Mouse (Mus musculus) intestine, postnatal 0 days (tissue): ENCODE measurements around the gene Tmem131. TPM values are rescaled to one million over a fixed set of nuclear protein-coding genes. Genes with fewer than 3 reads are reported as not detected.

Source experiments
- ATAC-seq: fragments of 200-750 bp; cut with Nextera tagmentation; 2 replicates; pipeline ENCODE4 v1.8.0; 2017; ENCODE audit warnings: mild to moderate bottlenecking, moderate TSS enrichment, moderate library complexity
- H3K27ac ChIP-seq: fragments of 300-500 bp; sonication (generic); 2 replicates; pipeline ENCODE4 v1.5.1; 2014; ENCODE audit warnings: mild to moderate bottlenecking, low read depth, low read length, moderate library complexity
- H3K27me3 ChIP-seq: fragments of 300-500 bp; sonication (generic); replicated peaks from 2 replicates; pipeline ENCODE4 v1.6.1; 2014; ENCODE audit warnings: low read length, mixed read lengths; ENCODE audit not compliant: control insufficient read depth, insufficient read depth
- H3K36me3 ChIP-seq: fragments of 300-500 bp; sonication (generic); 2 replicates; pipeline ENCODE4 v1.6.1; 2014; ENCODE audit warnings: mild to moderate bottlenecking, moderate library complexity; ENCODE audit not compliant: control insufficient read depth, insufficient read depth
- H3K4me1 ChIP-seq: fragments of 300-500 bp; sonication (generic); replicated peaks from 2 replicates; pipeline ENCODE4 v1.6.1; 2014; ENCODE audit warnings: antibody characterized with exemption, low read length, mixed read lengths; ENCODE audit not compliant: control insufficient read depth, insufficient read depth
- H3K4me2 ChIP-seq: fragments of 300-500 bp; sonication (generic); replicated peaks from 2 replicates; pipeline ENCODE4 v1.6.1; 2014; ENCODE audit warnings: low read depth, mild to moderate bottlenecking, moderate library complexity
- H3K4me3 ChIP-seq: fragments of 300-500 bp; sonication (generic); 2 replicates; pipeline ENCODE4 v1.5.1; 2014; ENCODE audit warnings: low read depth, low read length
- H3K9ac ChIP-seq: fragments of 300-500 bp; sonication (generic); 2 replicates; pipeline ENCODE4 v1.6.1; 2014; ENCODE audit warnings: mild to moderate bottlenecking, low read depth, low read length
- H3K9me3 ChIP-seq: fragments of 300-500 bp; sonication (generic); 2 replicates; pipeline ENCODE4 v1.6.1; 2016; ENCODE audit warnings: mixed run types; ENCODE audit not compliant: control insufficient read depth
- CTCF ChIP-seq: sonication (generic); IDR thresholded peaks from 2 replicates; pipeline ENCODE4 v1.5.1; 2016; ENCODE audit warnings: low read depth, mild to moderate bottlenecking, control low read depth, antibody characterized with exemption, moderate library complexity
- WGBS: fragments of 180-500 bp; shearing (Covaris S2); extraction: QIAGEN DNeasy Blood & Tissue Kit; methylation state at CpG from one replicate; pipeline ENCODE4 v1.1.7; 2014; 5-methylcytosine and 5-hydroxymethylcytosine counted together
- polyA plus RNA-seq: library from polyadenylated mRNA; unstranded; fragments of >200 nt; fragmentation: Nextera tagmentation; extraction: Ambion mirVana; gene quantifications from 2 replicates; pipeline ENCODE4 v1.2.1, GENCODE M21; 2015

Tmem131 gene
- polyA plus RNA-seq: 10.6 TPM in 2 replicates

- Histone ChIP-seq H3K9ac (no peak within 1 kb of the TSS), H3K27me3 (no peaks in the 10 kb centered on the region), H3K4me3 (no peak within 1 kb of the TSS), H3K4me1 (no peaks in the 10 kb centered on the region), H3K9me3 (no peaks in the 10 kb centered on the region), H3K36me3 (no peaks in the 10 kb centered on the region; the same call in 1 of the 2 replicates), H3K4me2 (no peak within 1 kb of the TSS), H3K27ac (no peak within 1 kb of the TSS)
- no peak for TF ChIP-seq CTCF
- no peak for ATAC-seq
- 61% methylated on average over 5 of the region's 5 CpGs for whole genome bisulfite sequencing
These were observed at the start of gene Tmem131 for GRCm38 (mm10) chr1:36943653-36944052. Gene Tmem131, minus strand, starts transcription at chr1:36943666.

- no peak overlapping the region for H3K9ac ChIP-seq
- no peak for ATAC-seq
- no peaks in the 10 kb centered on the region for H3K9me3 ChIP-seq
- WGBS: 66% methylated on average over 6 of the region's 6 CpGs
- H3K4me2 ChIP-seq: no peak overlapping the region
- no peak overlapping the region for H3K4me3 ChIP-seq
- H3K4me1 ChIP-seq: no peaks in the 10 kb centered on the region
- no peaks in the 10 kb centered on the region for H3K27me3 ChIP-seq
- H3K27ac ChIP-seq: no peak overlapping the region
- no peaks in the 10 kb centered on the region for H3K36me3 ChIP-seq
- no peak for TF ChIP-seq CTCF
These were observed 45.1 kb upstream of the Tmem131 start for GRCm38 (mm10) chr1:36988561-36988960.

DNA sequence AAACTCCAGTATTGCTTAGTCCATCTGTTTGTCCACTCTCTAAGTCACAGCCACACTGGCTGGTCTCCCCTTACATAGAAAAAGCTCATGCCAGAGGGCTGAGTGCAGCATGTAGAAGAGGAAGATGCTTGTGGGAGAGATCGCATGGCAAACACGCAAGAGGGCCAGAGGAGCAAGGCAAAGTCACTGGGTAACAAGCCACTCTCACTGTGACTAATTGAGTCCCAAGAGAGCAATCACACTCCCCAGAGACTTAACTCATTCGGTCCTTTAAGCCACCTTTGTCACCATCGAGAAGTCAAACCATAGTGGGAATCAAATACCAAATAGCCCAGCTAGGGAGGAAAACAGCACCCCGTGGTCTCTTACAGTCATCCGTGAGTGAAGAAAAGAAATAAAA is 44.7 kb upstream of the Tmem131 start:
- no peak for ATAC-seq
- 83% methylated on average over 6 of the region's 6 CpGs for WGBS
- Histone ChIP-seq H3K4me2 (no peak overlapping the region), H3K27me3 (no peaks in the 10 kb centered on the region), H3K36me3 (no peaks in the 10 kb centered on the region), H3K4me1 (no peaks in the 10 kb centered on the region), H3K4me3 (no peak overlapping the region), H3K9ac (no peak overlapping the region), H3K27ac (no peak overlapping the region), H3K9me3 (no peaks in the 10 kb centered on the region)
- no peak for TF ChIP-seq CTCF

DNA sequence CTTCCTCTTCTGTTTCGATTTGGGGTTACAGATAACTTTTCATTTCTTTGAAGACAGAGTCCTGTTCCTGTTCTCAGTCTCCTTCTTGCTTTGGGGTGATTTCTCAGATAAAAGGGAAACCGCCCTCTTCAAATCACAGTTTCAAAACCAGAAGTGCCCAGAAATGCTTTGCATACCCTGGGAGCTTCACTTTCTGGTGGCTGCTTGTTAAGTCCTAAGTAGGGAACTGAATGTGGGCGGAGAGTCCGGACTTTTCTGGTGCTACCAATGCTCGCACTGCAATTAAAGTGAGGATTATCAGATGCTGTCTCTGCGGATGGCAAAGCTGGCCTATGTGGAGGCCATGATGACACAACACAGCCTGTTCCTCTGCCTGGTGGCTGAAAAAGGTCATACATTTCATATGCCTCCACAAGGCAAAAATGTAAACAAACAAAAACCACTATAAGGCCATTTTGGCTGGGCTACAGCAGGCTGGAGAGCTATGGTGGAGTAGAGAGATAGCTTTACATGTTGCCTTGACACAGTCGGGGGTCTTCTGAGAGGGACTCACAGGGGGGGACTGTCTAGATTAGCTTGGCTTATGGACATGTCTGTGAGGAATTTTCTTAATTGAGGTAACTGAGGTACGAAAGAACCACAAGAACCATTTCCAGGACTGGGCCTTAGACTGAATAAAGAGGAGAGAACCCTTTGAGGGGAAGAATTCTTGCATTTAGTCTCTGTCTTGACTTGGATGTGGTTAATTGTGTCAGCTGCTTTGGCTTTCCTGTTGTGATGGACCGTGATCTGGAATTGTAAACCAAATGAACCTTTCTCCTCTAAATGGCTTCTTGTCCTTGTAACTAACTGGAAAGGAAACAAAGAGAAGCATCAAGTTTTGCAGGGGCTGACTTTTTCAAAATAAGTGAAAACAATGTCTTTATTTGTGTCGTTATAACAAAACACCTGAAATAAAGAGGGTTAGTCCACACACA is 44.0 kb upstream of the Tmem131 start:
- no peak overlapping the region for H3K4me3 ChIP-seq
- no peaks in the 10 kb centered on the region for H3K9me3 ChIP-seq
- H3K9ac ChIP-seq: no peak overlapping the region
- H3K27ac ChIP-seq: no peak overlapping the region
- H3K36me3 ChIP-seq: no peaks in the 10 kb centered on the region
- TF ChIP-seq CTCF: no peak
- 78% methylated on average over 10 of the region's 10 CpGs for WGBS
- ATAC-seq: no peak
- no peak overlapping the region for H3K4me2 ChIP-seq
- no peaks in the 10 kb centered on the region for H3K27me3 ChIP-seq
- no peaks in the 10 kb centered on the region for H3K4me1 ChIP-seq

- Histone ChIP-seq H3K27ac (no peak overlapping the region), H3K4me1 (no peaks in the 10 kb centered on the region), H3K4me2 (no peak overlapping the region), H3K9ac (no peak overlapping the region), H3K36me3 (no peaks in the 10 kb centered on the region), H3K27me3 (no peaks in the 10 kb centered on the region), H3K4me3 (no peak overlapping the region), H3K9me3 (no peaks in the 10 kb centered on the region)
- ATAC-seq: no peak
- TF ChIP-seq CTCF: no peak
- WGBS: 69% methylated on average over 14 of the region's 14 CpGs
These were observed 43.1 kb upstream of the Tmem131 start for GRCm38 (mm10) chr1:36986396-36987160.

DNA sequence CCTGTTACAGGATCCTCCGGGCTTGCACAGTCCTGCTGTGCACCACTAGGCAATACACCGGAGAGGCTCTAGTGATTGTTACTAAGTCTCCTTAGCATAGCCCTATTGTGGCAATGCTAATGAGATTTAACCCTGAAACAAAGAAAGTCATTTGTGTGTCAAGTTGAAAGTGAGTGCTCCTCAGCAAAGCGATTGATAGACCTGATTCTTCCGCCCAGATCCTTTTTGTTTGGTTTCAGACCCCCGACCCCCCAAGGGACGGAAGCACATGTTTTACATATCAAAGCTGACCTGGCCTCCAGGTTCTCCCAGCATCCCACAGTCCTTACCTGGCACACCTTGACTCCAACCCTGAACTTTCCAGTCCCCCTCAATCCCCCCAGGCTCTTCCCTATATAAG is 42.4 kb upstream of the Tmem131 start:
- no peaks in the 10 kb centered on the region for H3K9me3 ChIP-seq
- no peak overlapping the region for H3K4me2 ChIP-seq
- no peak for ATAC-seq
- no peaks in the 10 kb centered on the region for H3K4me1 ChIP-seq
- H3K4me3 ChIP-seq: no peak overlapping the region
- H3K27ac ChIP-seq: no peak overlapping the region
- H3K9ac ChIP-seq: no peak overlapping the region
- H3K36me3 ChIP-seq: no peaks in the 10 kb centered on the region
- whole genome bisulfite sequencing: 68% methylated on average over 6 of the region's 6 CpGs
- H3K27me3 ChIP-seq: no peaks in the 10 kb centered on the region
- TF ChIP-seq CTCF: no peak
